Mouse (Mus musculus): ENCODE data around the gene Tspan4. TPM values are rescaled to one million over a fixed set of nuclear protein-coding genes. Genes with fewer than 3 reads are reported as not detected.

Gene Tspan4
- polyA plus RNA-seq, 1 experiment from 2014 or later, result 78.2 TPM

DNA sequence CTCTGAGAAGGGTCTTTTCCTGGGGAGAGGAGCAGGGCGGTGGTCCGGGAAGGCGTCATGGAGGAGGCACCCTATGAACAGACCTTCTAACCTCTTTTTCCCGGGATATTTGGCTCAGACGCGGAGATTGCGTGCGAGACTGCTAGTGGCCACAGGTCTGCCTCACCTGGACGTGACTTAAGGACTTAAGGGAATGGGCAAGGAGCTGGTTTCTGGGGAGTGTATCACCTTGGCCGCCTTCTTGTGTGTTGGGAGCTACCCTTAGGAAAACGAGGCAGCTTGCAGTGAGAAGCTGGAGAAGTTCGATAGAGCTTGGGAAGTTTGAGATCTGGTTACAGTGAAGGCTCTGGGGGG is 742 bp downstream of the Tspan4 start:
- Histone ChIP-seq H3K9ac (ENCODE audit: low read depth, low read length) (peak overlapping the region; percentile 85), H3K4me2 (peak overlapping the region; percentile 91), H3K4me3 (ENCODE audit: low read depth, low read length) (peak overlapping the region; percentile 88), H3K4me1 (replicated peaks; ENCODE audit: control insufficient read depth, insufficient read depth, low read length) (peaks cover 39% of the 10 kb centered on the region), H3K27me3 (replicated peaks; ENCODE audit: control insufficient read depth, insufficient read depth, low read length) (no peaks in the 10 kb centered on the region), H3K27ac (ENCODE audit: low read depth, low read length) (peak overlapping the region; percentile 90), H3K9me3 (ENCODE audit: control insufficient read depth, low read length) (no peaks in the 10 kb centered on the region), H3K36me3 (ENCODE audit: control insufficient read depth, insufficient read depth, low read length) (peaks cover 16% of the 10 kb centered on the region)
- DNase-seq (ENCODE audit: low spot score) (no peak), ATAC-seq (replicated peaks; ENCODE audit: low FRiP score) (no peak)
- WGBS, result 0% methylated on average over 12 of the region's 12 CpGs

DNA sequence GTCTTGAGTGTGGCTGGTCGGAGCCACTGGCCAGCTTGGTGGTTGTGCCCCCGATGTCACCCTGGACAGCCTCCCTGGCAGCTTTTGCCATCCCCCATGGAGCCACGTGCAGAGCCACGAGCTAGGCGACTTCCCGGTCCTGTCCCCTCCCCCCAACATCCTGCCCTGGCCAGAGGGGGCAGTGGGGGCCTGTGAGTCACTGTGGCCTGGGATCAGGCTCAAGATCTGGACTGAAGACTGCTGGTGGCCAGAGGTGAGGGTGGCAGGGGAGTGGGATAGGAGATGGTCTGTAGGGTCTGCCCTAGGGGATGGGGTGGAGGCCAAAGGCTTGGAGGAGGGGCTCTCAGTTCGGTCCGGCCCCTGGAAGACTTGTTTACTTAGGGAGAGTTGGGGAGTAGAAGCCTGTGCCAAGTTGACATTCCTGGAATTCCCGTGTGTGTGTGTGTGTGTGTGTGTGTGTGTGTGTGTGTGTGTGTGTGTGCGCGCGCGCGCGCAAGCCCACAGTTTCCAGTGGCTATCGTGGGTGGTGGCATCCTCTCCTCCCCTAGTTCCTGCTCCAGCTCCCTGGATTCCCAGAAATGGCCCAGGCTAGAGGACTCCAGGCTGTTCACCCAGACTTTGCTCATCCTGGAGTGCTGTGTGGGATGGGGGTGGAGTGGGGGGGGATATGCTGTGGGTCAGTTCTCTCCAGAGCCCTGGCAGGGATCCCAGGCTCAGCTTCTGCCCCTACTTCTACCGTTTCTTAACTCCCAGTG is 1.4 kb downstream of the Tspan4 start:
- Histone ChIP-seq H3K4me2 (peak overlapping the region; percentile 91), H3K4me1 (replicated peaks; ENCODE audit: control insufficient read depth, insufficient read depth, low read length) (peaks cover 45% of the 10 kb centered on the region), H3K36me3 (ENCODE audit: control insufficient read depth, insufficient read depth, low read length) (peaks cover 10% of the 10 kb centered on the region), H3K9me3 (ENCODE audit: control insufficient read depth, low read length) (no peaks in the 10 kb centered on the region), H3K9ac (ENCODE audit: low read depth, low read length) (peak overlapping the region; percentile 85), H3K4me3 (ENCODE audit: low read depth, low read length) (peak overlapping the region; percentile 88), H3K27ac (ENCODE audit: low read depth, low read length) (peak overlapping the region; percentile 90), H3K27me3 (replicated peaks; ENCODE audit: control insufficient read depth, insufficient read depth, low read length) (no peaks in the 10 kb centered on the region)
- ATAC-seq (replicated peaks; ENCODE audit: low FRiP score) (peak; percentile 42), DNase-seq (ENCODE audit: low spot score) (peak; percentile 82)
- 0% methylated on average over 10 of the region's 17 CpGs for WGBS

DNA sequence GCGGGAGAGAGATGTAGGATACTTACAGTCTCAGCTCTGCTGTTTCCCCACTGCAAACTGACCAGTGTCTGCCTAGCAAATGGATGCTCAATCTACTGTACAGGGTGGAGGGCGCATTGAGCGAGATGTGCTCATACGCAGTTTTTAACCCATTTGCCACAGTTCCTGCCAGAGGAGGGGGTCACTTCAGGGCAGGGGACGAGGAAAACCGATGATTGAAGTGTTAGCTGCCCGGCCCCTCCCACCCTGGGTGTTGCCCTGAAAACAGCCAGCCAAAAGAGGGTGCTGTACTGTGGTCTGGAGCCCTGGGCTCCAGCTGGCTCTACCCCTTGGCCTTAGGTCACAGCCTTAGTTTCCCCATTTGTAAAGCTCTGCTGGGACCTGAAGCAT is 1.9 kb downstream of the Tspan4 start:
- H3K4me1 ChIP-seq (replicated peaks; ENCODE audit: control insufficient read depth, insufficient read depth, low read length), result peaks cover 50% of the 10 kb centered on the region

DNA sequence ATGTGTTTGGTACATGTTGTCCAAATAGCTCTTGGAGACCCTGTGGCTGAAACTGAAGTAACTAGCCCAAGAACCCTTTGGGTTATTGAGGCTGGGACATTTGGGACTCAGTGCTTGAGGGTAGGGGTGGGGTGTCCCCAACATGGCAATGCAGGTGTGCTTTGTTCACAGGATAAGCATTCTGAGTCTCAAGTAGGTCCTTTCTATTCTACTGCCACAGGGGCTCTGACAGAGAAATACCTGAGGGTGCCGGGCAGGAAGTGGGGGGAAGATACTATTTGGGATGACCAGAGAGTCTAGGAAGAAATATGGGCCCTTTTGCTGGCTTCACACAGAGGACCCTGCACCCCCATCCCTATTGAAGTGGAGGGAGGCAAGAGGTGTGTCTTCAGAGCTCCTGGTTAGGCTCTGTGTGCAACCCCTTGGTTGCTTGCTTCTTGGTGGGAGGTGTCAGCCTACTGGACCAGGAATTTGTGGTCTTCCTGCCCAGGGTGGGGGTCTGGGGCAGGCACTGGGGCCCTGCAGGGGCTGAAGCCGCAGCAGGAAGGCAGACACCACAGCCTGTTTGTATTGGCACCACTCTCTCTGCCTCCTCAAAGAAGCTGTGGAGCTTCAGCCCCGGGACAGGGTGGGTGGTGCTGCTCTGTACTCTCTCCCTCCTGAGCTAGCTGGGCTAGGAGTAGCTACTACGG is 2.7 kb downstream of the Tspan4 start:
- peak overlapping the region; percentile 91 for H3K4me2 ChIP-seq
- H3K27ac ChIP-seq (ENCODE audit: low read depth, low read length), result peak overlapping the region; percentile 90
- ATAC-seq (replicated peaks; ENCODE audit: low FRiP score) (no peak), DNase-seq (ENCODE audit: low spot score) (no peak)
- H3K27me3 ChIP-seq (replicated peaks; ENCODE audit: control insufficient read depth, insufficient read depth, low read length), result peaks cover 8% of the 10 kb centered on the region
- peaks cover 58% of the 10 kb centered on the region for H3K4me1 ChIP-seq (replicated peaks; ENCODE audit: control insufficient read depth, insufficient read depth, low read length)
- H3K9ac ChIP-seq (ENCODE audit: low read depth, low read length), result peak overlapping the region; percentile 85; the same call in 1 of the 2 replicates
- WGBS, result 37% methylated on average over 4 of the region's 4 CpGs
- no peaks in the 10 kb centered on the region for H3K9me3 ChIP-seq (ENCODE audit: control insufficient read depth, low read length)
- H3K36me3 ChIP-seq (ENCODE audit: control insufficient read depth, insufficient read depth, low read length), result peaks cover 2% of the 10 kb centered on the region
- 0 out of 2 replicates have a peak overlapping the region, but pooled peaks have one; percentile 13 for H3K4me3 ChIP-seq (ENCODE audit: low read depth, low read length)

More for the DNA sequence above, 1.9 kb downstream of the Tspan4 start:
- ATAC-seq (replicated peaks; ENCODE audit: low FRiP score) (peak; percentile 9), DNase-seq (ENCODE audit: low spot score) (no peak)
- H3K4me2 ChIP-seq, result peak overlapping the region; percentile 91
- H3K27ac ChIP-seq (ENCODE audit: low read depth, low read length), result peak overlapping the region; percentile 90
- peak overlapping the region; percentile 88 for H3K4me3 ChIP-seq (ENCODE audit: low read depth, low read length)
- peaks cover 4% of the 10 kb centered on the region for H3K27me3 ChIP-seq (replicated peaks; ENCODE audit: control insufficient read depth, insufficient read depth, low read length)
- 7% methylated on average over 7 of the region's 7 CpGs for WGBS
- no peaks in the 10 kb centered on the region for H3K9me3 ChIP-seq (ENCODE audit: control insufficient read depth, low read length)
- H3K9ac ChIP-seq (ENCODE audit: low read depth, low read length), result peak overlapping the region; percentile 85
- peaks cover 9% of the 10 kb centered on the region for H3K36me3 ChIP-seq (ENCODE audit: control insufficient read depth, insufficient read depth, low read length)

DNA sequence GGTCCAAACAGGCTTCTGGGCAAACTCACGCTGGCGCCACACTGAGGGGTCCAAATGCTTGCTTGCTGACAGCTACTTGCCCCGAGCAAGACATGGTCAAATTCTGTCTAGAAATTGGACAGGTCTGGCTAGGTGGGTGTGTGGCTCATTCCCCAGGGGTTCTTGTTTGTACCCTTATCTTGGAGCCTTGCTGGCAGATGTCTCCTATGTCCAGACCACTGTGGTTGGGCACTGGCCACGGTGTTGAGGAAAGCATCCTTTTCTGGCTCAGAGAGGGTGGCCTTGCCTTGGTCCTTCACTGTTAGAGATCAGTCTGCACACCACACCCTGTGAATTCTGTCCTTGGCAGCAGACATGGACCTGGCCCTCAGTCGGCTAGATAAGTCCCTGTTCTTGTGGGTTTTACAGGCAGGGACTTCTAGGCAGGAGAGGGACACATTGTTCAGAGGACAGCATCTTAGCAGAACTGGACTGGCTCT is 3.3 kb downstream of the Tspan4 start:
- no peak for DNase-seq (ENCODE audit: low spot score)
- Histone ChIP-seq H3K4me2 (peak overlapping the region; percentile 91), H3K36me3 (ENCODE audit: control insufficient read depth, insufficient read depth, low read length) (no peaks in the 10 kb centered on the region), H3K27ac (ENCODE audit: low read depth, low read length) (peak overlapping the region; percentile 49; the same call in 1 of the 2 replicates), H3K27me3 (replicated peaks; ENCODE audit: control insufficient read depth, insufficient read depth, low read length) (peaks cover 10% of the 10 kb centered on the region), H3K4me3 (ENCODE audit: low read depth, low read length) (0 out of 2 replicates have a peak overlapping the region, but pooled peaks have one; percentile 13), H3K9me3 (ENCODE audit: control insufficient read depth, low read length) (no peaks in the 10 kb centered on the region), H3K4me1 (replicated peaks; ENCODE audit: control insufficient read depth, insufficient read depth, low read length) (peaks cover 57% of the 10 kb centered on the region), H3K9ac (ENCODE audit: low read depth, low read length) (peak overlapping the region; percentile 2; the same call in 1 of the 2 replicates)
- WGBS, result 49% methylated on average over 5 of the region's 5 CpGs
- ATAC-seq (replicated peaks; ENCODE audit: low FRiP score), result no peak

DNA sequence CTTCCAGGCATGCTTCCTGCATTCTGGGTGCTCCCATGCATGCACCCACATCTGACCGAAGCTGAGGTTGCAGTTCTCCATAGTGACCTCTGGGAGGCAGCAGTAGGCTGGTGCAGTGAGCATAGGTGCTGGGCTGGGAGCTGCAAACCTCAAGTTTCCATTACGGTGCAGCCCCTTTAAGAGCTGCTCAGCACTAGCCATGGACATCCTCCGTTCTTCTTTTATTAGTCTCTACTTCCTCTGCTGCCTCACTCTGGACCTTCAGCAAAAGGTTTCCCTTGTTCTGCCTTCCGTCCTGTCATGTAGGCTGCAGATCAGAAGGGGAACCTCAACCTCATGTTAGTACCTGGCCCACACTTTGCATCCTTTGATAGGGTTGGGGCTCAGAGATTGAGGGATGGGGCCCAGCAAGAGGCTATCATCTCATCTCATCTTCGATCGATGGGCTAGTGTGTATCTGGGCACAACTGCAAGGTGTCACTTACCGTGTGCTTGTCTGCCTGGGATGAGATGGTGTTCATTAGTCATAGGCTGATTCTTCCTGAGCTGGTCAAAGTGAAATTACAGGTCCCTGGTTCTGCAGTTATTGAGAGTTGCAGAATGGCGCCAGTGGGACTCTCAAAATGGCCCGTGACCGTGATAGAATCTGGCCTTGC is 5.9 kb downstream of the Tspan4 start:
- Histone ChIP-seq H3K27me3 (replicated peaks; ENCODE audit: control insufficient read depth, insufficient read depth, low read length) (peaks cover 10% of the 10 kb centered on the region), H3K9me3 (ENCODE audit: control insufficient read depth, low read length) (no peaks in the 10 kb centered on the region), H3K9ac (ENCODE audit: low read depth, low read length) (no peak overlapping the region), H3K4me1 (replicated peaks; ENCODE audit: control insufficient read depth, insufficient read depth, low read length) (peaks cover 44% of the 10 kb centered on the region), H3K27ac (ENCODE audit: low read depth, low read length) (no peak overlapping the region), H3K4me3 (ENCODE audit: low read depth, low read length) (peak overlapping the region; percentile 60; the same call in 1 of the 2 replicates), H3K36me3 (ENCODE audit: control insufficient read depth, insufficient read depth, low read length) (no peaks in the 10 kb centered on the region), H3K4me2 (peak overlapping the region; percentile 99)
- DNase-seq (ENCODE audit: low spot score) (peak; percentile 62), ATAC-seq (replicated peaks; ENCODE audit: low FRiP score) (peak; percentile 60)
- WGBS, result 15% methylated on average over 10 of the region's 10 CpGs

DNA sequence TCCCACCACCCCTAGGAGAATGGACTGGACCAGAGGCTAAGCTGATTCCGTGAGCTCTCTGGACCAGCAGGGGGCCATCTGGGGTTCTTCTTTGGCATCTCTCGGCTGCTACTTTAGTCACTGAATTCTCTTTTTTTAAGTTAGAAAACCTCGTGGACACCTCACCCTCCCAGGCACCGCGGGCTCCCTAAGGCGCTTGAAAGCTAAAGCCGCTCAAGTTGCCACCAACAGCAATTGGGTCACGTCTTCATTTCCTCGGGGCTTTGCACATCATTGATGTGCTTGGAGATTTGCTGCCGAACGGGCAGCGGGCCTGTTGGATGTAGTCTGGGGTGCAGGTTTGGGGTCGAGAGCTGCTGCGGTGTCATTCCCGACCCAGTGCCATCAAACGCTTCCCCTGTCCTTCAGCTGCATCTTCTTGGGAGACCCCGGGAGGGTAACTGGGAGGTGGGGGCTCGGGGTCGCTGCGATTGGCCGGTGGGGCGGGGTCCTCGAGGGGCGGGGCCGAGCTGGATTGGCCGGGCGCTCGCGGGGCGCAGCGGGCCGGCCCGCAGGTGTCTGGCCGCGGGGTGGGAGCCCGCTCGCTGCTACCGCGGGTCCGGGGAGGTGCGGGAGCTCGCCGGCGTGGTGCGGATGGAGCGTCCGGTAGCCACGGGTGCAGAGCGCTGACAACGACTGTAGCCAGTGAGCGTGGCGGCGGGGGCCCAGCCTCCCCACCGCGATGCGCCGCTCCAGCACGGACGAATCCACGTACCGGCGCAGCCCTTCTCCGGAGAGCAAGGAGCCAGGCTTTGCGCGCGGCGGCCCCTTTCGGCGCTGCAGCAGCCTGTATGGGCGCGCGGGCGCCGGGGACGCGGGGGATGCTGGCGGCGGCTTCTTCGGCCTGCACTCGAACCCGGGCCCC is 6.7 kb downstream of the Tspan4 start:
- ATAC-seq (replicated peaks; ENCODE audit: low FRiP score) (no peak), DNase-seq (ENCODE audit: low spot score) (peak; percentile 66)
- H3K9me3 ChIP-seq (ENCODE audit: control insufficient read depth, low read length), result no peaks in the 10 kb centered on the region
- H3K27me3 ChIP-seq (replicated peaks; ENCODE audit: control insufficient read depth, insufficient read depth, low read length), result peaks cover 10% of the 10 kb centered on the region
- no peaks in the 10 kb centered on the region for H3K36me3 ChIP-seq (ENCODE audit: control insufficient read depth, insufficient read depth, low read length)
- peak overlapping the region; percentile 51 for H3K9ac ChIP-seq (ENCODE audit: low read depth, low read length)
- peak overlapping the region; percentile 60 for H3K4me3 ChIP-seq (ENCODE audit: low read depth, low read length)
- 3% methylated on average over 67 of the region's 81 CpGs for WGBS
- H3K4me1 ChIP-seq (replicated peaks; ENCODE audit: control insufficient read depth, insufficient read depth, low read length), result peaks cover 39% of the 10 kb centered on the region
- H3K4me2 ChIP-seq, result peak overlapping the region; percentile 99
- no peak overlapping the region for H3K27ac ChIP-seq (ENCODE audit: low read depth, low read length)
